Mouse (Mus musculus) forebrain, embryonic 11.5 days (tissue): ENCODE data around the gene Rbp3. TPM values are rescaled to one million over a fixed set of nuclear protein-coding genes. Genes with fewer than 3 reads are reported as not detected.
A peak's percentile ranks its signal among the peaks of the same experiment; 100 is the strongest.

Experiments
- ATAC-seq: fragments of 200-750 bp; cut with Nextera tagmentation; replicated peaks from 2 replicates; pipeline ENCODE4 v1.8.0; 2017; ENCODE audit warnings: moderate TSS enrichment; ENCODE audit not compliant: low FRiP score
- DNase-seq: peaks from one replicate; pipeline ENCODE4 v3.0.0-alpha.2; 2017; ENCODE audit warnings: low spot score
- H3K27ac ChIP-seq: fragments of 300-500 bp; sonication (generic); 2 replicates; pipeline ENCODE4 v1.5.1; 2014; ENCODE audit warnings: low read depth, low read length
- H3K27me3 ChIP-seq: fragments of 300-500 bp; sonication (generic); 2 replicates; pipeline ENCODE4 v1.6.1; 2014; ENCODE audit warnings: mild to moderate bottlenecking, low read length, mixed read lengths; ENCODE audit not compliant: control insufficient read depth, insufficient read depth
- H3K36me3 ChIP-seq: fragments of 300-500 bp; sonication (generic); 2 replicates; pipeline ENCODE4 v1.6.1; 2014; ENCODE audit warnings: mild to moderate bottlenecking, low read length, moderate library complexity, mixed read lengths; ENCODE audit not compliant: control insufficient read depth, insufficient read depth
- H3K4me1 ChIP-seq: fragments of 300-500 bp; sonication (generic); replicated peaks from 2 replicates; pipeline ENCODE4 v1.6.1; 2014; ENCODE audit warnings: low read length, mixed read lengths; ENCODE audit not compliant: control insufficient read depth, insufficient read depth
- H3K4me2 ChIP-seq: fragments of 300-500 bp; sonication (generic); 2 replicates; pipeline ENCODE4 v1.6.1; 2014; ENCODE audit warnings: low read depth, mild to moderate bottlenecking, low read length, moderate library complexity, mixed read lengths; ENCODE audit not compliant: severe bottlenecking
- H3K4me3 ChIP-seq: fragments of 300-500 bp; sonication (generic); 2 replicates; pipeline ENCODE4 v1.5.1; 2014; ENCODE audit warnings: low read depth, low read length
- H3K9ac ChIP-seq: fragments of 300-500 bp; sonication (generic); 2 replicates; pipeline ENCODE4 v1.6.1; 2014; ENCODE audit warnings: low read length
- H3K9me3 ChIP-seq: fragments of 300-500 bp; sonication (generic); 2 replicates; pipeline ENCODE4 v1.6.1; 2016; ENCODE audit warnings: low read length, mixed read lengths; ENCODE audit not compliant: control insufficient read depth
- WGBS: fragments of 180-500 bp; shearing (Covaris S2); extraction: QIAGEN DNeasy Blood & Tissue Kit; methylation state at CpG from one replicate; pipeline ENCODE4 v1.1.7; 2014; 5-methylcytosine and 5-hydroxymethylcytosine counted together
- polyA plus RNA-seq: library from polyadenylated mRNA; unstranded; fragments of >200 nt; fragmentation: Nextera tagmentation; extraction: Ambion mirVana; gene quantifications from 2 replicates; pipeline ENCODE4 v1.2.1, GENCODE M21; 2014

Rbp3 gene
- polyA plus RNA-seq, 1 experiment from 2014 or later = not detected

DNA sequence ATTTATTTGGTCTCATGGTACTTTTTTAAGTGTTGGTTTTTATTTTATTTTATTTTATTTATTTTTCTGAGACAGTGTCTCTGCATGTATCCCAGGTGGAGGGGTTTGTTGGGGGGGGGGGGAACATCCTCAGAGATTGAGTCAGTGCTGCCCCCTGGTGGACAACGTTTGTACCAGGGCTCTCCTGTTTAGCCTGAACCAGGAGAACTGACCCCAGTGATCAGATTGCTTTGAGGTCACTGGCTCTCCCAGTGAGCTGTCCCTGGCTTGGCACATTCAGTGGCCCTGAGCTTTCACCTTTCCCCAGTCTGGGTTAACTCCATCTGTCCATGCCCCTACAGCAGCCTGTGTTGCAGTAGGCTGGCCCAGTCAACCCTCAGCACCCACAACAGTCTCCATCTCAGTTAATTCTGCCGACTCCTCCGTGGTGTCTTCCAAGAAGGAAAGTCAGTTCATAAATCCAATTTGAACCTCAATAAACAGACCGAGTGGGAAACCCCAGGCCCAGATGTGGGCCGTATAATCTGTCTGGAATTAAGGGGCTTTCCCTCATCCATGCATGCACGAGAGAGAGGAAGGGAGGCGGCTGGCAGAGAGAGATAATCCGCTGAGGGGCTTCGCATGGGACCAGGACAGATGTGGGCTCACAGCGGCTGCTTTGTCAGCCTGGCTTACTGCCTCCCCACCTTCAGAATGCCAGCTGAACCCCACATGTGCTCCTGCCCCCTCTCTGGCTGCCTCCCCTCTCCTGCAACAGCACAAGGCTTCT is 20.7 kb upstream of the Rbp3 start:
- ATAC-seq = 0 out of 2 replicates have a peak, but pooled peaks have one; percentile 10
- no peaks in the 10 kb centered on the region for H3K4me1 ChIP-seq

DNA sequence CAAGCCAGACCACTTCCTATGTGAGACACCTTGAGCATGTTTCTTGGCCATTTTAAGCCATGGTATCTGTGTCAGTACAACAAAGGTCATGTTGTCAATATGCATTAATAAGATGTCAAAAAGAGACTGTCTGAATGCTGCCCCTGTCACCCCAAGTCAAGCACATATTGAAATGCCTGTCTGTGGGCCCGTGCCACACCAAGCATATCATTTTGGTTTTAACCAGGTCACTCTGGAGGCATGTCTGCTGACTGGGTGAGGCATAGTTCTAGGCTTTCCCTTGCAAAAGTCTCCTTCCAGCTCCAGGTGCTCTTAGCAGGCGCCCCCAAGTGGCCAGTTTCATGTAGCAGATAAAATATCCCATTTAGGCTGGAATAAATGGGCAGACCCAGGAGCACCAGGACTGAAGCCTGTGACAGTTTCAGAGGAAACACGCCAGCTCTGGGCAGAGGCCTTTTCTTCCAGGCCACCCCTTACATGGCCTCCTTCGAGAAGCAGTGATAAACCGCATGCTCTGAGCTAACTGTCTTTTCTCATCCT is 20.0 kb upstream of the Rbp3 start:
- Histone ChIP-seq H3K9me3 (no peaks in the 10 kb centered on the region), H3K9ac (no peak overlapping the region), H3K27ac (no peak overlapping the region), H3K36me3 (no peaks in the 10 kb centered on the region), H3K4me3 (no peak overlapping the region), H3K4me1 (no peaks in the 10 kb centered on the region), H3K27me3 (no peaks in the 10 kb centered on the region), H3K4me2 (no peak overlapping the region)
- ATAC-seq = 0 out of 2 replicates have a peak, but pooled peaks have one; percentile 12
- peak; percentile 71 for DNase-seq
- WGBS = 46% methylated on average over 5 of the region's 5 CpGs

More for the DNA sequence above, 20.7 kb upstream of the Rbp3 start:
- H3K36me3 ChIP-seq = no peaks in the 10 kb centered on the region
- H3K27me3 ChIP-seq = no peaks in the 10 kb centered on the region
- no peak overlapping the region for H3K4me3 ChIP-seq
- no peak overlapping the region for H3K4me2 ChIP-seq
- H3K9ac ChIP-seq = no peak overlapping the region
- H3K27ac ChIP-seq = no peak overlapping the region
- peak; percentile 76 for DNase-seq
- 66% methylated on average over 10 of the region's 10 CpGs for WGBS
- no peaks in the 10 kb centered on the region for H3K9me3 ChIP-seq

DNA sequence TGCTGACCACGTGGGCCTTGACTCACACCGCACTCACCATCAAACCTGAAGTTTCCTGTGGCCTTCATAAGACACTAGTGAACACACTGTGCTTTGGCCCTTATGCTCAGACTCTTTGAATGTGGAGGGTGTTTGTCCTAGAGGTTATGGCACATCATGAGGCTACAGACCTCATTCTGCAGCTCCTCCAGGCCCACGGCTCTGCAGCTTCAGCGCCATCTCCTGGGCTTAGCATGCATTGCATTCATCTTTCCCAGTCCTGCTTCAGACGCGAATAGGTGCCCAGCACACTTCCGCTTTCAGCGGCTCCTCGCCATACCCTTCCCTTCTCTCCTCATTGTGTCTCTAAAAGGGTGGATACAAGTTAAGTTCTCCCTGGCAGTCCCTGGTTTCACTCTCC is 14.7 kb upstream of the Rbp3 start:
- DNase-seq (peak; percentile 87), ATAC-seq (0 out of 2 replicates have a peak, but pooled peaks have one; percentile 18)
- Histone ChIP-seq H3K9ac (no peak overlapping the region), H3K27ac (no peak overlapping the region), H3K4me3 (no peak overlapping the region), H3K9me3 (no peaks in the 10 kb centered on the region), H3K36me3 (no peaks in the 10 kb centered on the region), H3K4me1 (no peaks in the 10 kb centered on the region), H3K4me2 (peak overlapping the region; percentile 19; the same call in 1 of the 2 replicates), H3K27me3 (no peaks in the 10 kb centered on the region)
- 31% methylated on average over 9 of the region's 9 CpGs for WGBS

DNA sequence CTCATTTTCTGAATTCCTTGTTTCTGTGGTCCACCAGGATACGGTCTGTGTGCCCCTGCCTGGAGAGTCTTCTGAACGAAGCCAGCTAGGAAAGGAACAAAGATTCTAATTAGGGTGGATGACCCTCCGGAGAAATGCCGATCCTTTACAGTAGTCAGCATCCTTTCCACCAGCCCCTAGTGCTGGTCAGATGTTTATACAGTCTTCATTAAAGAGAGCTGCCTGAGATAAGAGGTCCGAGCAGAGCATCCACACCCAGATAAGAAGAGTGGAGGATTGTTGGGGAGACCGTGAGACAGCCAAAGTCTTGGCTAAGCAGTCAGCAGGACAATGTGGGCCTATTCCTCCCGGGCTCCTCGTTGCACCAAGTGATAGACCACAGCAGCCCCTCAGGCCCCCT is 13.1 kb upstream of the Rbp3 start, which contains the start of gene Gdf2:
Gene Gdf2, plus strand, starts transcription at position 301 of the 400 bp plus-strand sequence.
- no peaks in the 10 kb centered on the region for H3K27me3 ChIP-seq
- H3K36me3 ChIP-seq = no peaks in the 10 kb centered on the region
- H3K4me1 ChIP-seq = no peaks in the 10 kb centered on the region
- H3K27ac ChIP-seq = no peak within 1 kb of the TSS
- no peak within 1 kb of the TSS for H3K4me3 ChIP-seq
- H3K9ac ChIP-seq = no peak within 1 kb of the TSS
- no peak within 1 kb of the TSS for H3K4me2 ChIP-seq
- ATAC-seq (no peak), DNase-seq (no peak)
- H3K9me3 ChIP-seq = no peaks in the 10 kb centered on the region
- 80% methylated on average over 8 of the region's 8 CpGs for WGBS

DNA sequence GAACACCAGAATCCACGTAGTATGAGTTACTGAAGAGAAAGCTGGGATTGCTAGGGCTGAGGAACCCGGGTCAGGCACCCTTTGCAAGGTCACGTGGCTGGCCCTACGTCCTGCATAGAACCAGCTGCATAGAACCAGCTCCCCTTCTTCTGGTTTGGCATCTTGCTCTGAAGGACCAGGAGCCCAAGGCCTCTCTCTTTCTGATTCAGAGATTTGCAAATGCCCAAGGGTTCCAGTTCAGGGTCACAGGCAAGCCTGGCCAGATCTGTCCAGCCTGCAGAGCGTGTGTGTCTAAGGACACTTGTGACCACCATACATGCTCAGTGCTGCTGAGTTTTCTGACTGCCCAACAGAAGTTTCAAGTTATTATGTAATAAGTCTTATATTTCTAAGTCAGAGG is 11.6 kb upstream of the Rbp3 start:
- Histone ChIP-seq H3K4me3 (no peak overlapping the region), H3K9me3 (no peaks in the 10 kb centered on the region), H3K4me2 (no peak overlapping the region), H3K27ac (no peak overlapping the region), H3K27me3 (no peaks in the 10 kb centered on the region), H3K4me1 (no peaks in the 10 kb centered on the region), H3K36me3 (no peaks in the 10 kb centered on the region), H3K9ac (no peak overlapping the region)
- ATAC-seq (no peak), DNase-seq (no peak)
- WGBS = 87% methylated on average over 5 of the region's 5 CpGs

DNA sequence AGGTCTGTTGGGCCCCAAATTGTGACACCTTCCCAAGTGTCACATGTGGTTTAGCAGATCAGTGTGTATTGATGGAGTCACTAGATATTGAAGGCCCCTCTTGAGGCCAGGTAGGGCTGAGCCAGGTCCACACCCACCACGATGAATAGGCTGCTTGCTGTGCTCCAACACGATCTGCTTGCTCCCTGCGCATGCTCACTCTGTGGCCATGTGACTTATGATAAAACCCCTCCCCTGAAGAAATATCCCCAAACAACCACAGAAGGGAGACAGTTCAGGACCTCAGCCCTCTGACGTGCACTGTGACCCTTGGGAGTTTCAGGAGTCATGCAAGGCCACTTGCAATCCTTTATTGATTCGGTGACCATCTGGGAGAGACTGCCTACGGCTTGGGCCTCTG is 7.7 kb upstream of the Rbp3 start:
- 88% methylated on average over 6 of the region's 6 CpGs for WGBS

DNA sequence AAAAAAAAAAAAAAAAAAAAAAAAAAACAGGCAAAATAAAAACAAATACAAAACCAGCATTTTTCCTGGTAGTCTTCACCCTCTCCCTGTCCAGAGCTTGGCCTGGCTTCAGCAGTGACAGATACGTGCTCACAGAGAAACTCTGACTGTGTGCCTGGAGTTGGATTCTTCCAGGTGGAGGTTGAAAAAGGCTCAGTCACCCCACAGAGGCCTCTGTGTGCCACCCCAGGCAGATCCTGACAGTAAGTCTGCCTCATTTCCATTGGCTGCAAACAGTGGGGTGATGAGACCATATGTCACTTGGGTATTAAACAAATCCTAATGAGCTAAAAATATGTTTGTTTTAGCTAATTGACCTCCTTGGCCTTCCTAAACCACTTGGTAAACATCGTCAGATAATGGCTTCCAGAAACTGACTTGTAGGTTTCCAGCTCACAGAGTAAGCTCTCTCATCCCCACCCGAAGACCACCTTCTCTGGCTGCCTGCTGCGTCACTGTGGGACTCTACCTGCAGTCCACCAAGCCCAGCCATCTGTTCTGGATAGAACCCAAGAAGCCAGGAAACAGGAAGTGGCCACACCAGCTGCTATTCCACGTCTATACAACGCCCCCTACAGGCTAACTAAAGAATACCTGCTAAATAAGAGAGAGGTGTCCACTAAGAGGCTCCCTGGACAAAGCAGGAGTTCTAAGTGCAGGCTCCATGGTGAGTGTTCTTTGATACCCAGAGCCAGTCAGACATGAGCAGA is 1.4 kb upstream of the Rbp3 start:
- no peaks in the 10 kb centered on the region for H3K36me3 ChIP-seq
- H3K4me1 ChIP-seq = no peaks in the 10 kb centered on the region
- H3K4me3 ChIP-seq = no peak overlapping the region
- no peaks in the 10 kb centered on the region for H3K27me3 ChIP-seq
- no peak overlapping the region for H3K4me2 ChIP-seq
- no peak overlapping the region for H3K9ac ChIP-seq
- no peak for DNase-seq
- ATAC-seq = no peak
- H3K27ac ChIP-seq = no peak overlapping the region
- WGBS = 65% methylated on average over 6 of the region's 6 CpGs
- no peaks in the 10 kb centered on the region for H3K9me3 ChIP-seq

More for the DNA sequence above, 7.7 kb upstream of the Rbp3 start:
- no peaks in the 10 kb centered on the region for H3K27me3 ChIP-seq
- no peak overlapping the region for H3K4me2 ChIP-seq
- H3K4me3 ChIP-seq = no peak overlapping the region
- H3K9me3 ChIP-seq = no peaks in the 10 kb centered on the region
- no peak overlapping the region for H3K27ac ChIP-seq
- H3K36me3 ChIP-seq = no peaks in the 10 kb centered on the region
- H3K9ac ChIP-seq = no peak overlapping the region
- ATAC-seq (no peak), DNase-seq (no peak)
- no peaks in the 10 kb centered on the region for H3K4me1 ChIP-seq

DNA sequence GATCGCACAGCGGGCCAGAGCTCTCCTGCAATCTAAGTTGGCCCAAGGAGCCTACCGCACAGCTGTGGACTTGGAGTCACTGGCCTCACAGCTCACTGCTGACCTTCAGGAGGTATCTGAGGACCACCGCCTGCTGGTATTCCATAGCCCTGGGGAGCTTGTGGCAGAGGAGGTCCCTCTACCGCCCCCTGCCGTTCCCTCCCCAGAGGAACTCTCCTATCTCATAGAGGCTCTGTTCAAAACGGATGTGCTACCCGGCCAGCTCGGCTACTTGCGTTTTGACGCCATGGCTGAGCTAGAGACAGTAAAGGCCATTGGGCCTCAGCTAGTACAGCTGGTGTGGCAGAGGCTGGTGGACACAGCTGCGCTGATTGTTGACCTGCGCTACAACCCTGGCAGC is 2.3 kb downstream of the Rbp3 start:
- Histone ChIP-seq H3K4me1 (no peaks in the 10 kb centered on the region), H3K4me2 (no peak overlapping the region), H3K9ac (no peak overlapping the region), H3K9me3 (no peaks in the 10 kb centered on the region), H3K27me3 (no peaks in the 10 kb centered on the region), H3K27ac (no peak overlapping the region), H3K36me3 (no peaks in the 10 kb centered on the region), H3K4me3 (no peak overlapping the region)
- DNase-seq (no peak), ATAC-seq (no peak)
- WGBS = 76% methylated on average over 13 of the region's 13 CpGs
